Mouse (Mus musculus) bone marrow, adult 2 months (tissue): ENCODE results near the gene Taf5.

ENCODE experiments used
- CTCF ChIP-seq: fragments of 200-500 bp; IDR thresholded peaks from 2 replicates; pipeline ENCODE4 v1.5.1; 2011; ENCODE audit warnings: low read length, control low read depth; ENCODE audit not compliant: control insufficient read depth, insufficient read depth
- POLR2A ChIP-seq: fragments of 200-500 bp; IDR thresholded peaks from 2 replicates; pipeline ENCODE4 v1.6.1; 2011; ENCODE audit warnings: low read depth, mild to moderate bottlenecking, control low read depth, low read length, borderline replicate concordance; ENCODE audit not compliant: control insufficient read depth

GRCm38 (mm10) chr19:47026513-47026912 is 41.0 kb upstream of the Taf5 start:
- TF ChIP-seq CTCF = no peak
- TF ChIP-seq POLR2A = no peak
